Mouse (Mus musculus): ENCODE measurements around the gene Uaca.

DNA sequence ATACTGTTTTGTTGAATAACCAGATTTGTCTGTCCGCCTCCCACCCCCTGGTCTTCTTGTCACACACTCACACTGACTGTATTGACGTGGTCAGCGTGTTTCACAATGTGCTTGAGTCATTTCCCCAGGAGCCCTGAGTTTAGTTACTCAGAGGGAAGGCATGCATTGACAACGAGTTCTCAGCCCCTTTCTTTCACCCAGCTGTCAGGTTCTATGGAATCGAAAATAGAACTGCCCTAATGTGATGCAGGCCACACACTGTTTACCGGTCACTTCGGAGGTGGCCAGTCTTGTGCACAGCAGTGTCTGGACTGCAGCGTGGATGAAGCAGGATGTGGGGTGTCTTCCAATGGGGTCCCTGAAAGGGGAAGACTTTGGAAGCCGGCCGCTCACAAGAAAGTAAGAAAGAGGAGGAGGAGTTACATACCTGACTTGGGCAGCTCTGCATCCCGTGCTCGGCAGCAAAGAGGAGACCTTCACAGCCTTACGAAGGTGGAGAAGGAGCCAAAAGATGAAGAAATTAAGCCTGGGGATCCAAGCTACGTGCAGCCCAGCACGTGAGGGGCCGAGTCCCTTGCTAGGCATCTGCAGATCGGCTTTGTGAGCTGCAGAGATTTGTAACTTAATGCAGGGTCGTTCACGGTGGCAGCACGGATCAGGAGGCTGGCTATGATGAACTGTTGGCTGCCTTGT lies 43.3 kb downstream of the Uaca start:
- TF ChIP-seq CTCF (IDR thresholded peaks at IDR 0.05; ENCODE audit: extremely low read depth, insufficient read depth, insufficient read length, insufficient replicate concordance) (no peak), POLR2A (IDR thresholded peaks at IDR 0.05; ENCODE audit: low read depth, low read length) (no peak)
